Mouse (Mus musculus): ENCODE results near the gene Ntrk3. TPM values are rescaled to one million over a fixed set of nuclear protein-coding genes. Genes with fewer than 3 reads are reported as not detected.

The Ntrk3 gene
- polyA plus RNA-seq, 1 experiment = 75.7 TPM

GRCm38 (mm10) chr7:78578461-78579359 lies 159.1 kb downstream of the Ntrk3 start:
- TF ChIP-seq POLR2A (IDR thresholded peaks at IDR 0.05; ENCODE audit: extremely low read depth, insufficient read depth, low read length) (no peak), CTCF (IDR thresholded peaks at IDR 0.05; ENCODE audit: extremely low read depth, insufficient read depth, low read length) (no peak)
- Histone ChIP-seq H3K27ac (ENCODE audit: insufficient read depth, low read length) (peak overlapping the region; percentile 68), H3K4me1 (ENCODE audit: control insufficient read depth, insufficient read depth, low read length) (no peaks in the 10 kb centered on the region), H3K4me3 (ENCODE audit: insufficient read depth, low read length) (peak overlapping the region; percentile 68)

GRCm38 (mm10) chr7:78578111-78578460 lies 159.7 kb downstream of the Ntrk3 start:
- peak overlapping the region; percentile 40; the same call in 1 of the 2 replicates for H3K27ac ChIP-seq (ENCODE audit: insufficient read depth, low read length)
- TF ChIP-seq CTCF (IDR thresholded peaks at IDR 0.05; ENCODE audit: extremely low read depth, insufficient read depth, low read length) (no peak), POLR2A (IDR thresholded peaks at IDR 0.05; ENCODE audit: extremely low read depth, insufficient read depth, low read length) (peak; percentile 95)
- peak overlapping the region; percentile 68 for H3K4me3 ChIP-seq (ENCODE audit: insufficient read depth, low read length)

GRCm38 (mm10) chr7:78577462-78578110 lies 160.2 kb downstream of the Ntrk3 start:
- Histone ChIP-seq H3K27ac (ENCODE audit: insufficient read depth, low read length) (peak overlapping the region; percentile 60; the same call in 1 of the 2 replicates), H3K4me3 (ENCODE audit: insufficient read depth, low read length) (peak overlapping the region; percentile 68), H3K4me1 (ENCODE audit: control insufficient read depth, insufficient read depth, low read length) (no peaks in the 10 kb centered on the region)
- TF ChIP-seq POLR2A (IDR thresholded peaks at IDR 0.05; ENCODE audit: extremely low read depth, insufficient read depth, low read length) (0 out of 2 replicates have a peak, but pooled peaks have one; percentile 7), CTCF (IDR thresholded peaks at IDR 0.05; ENCODE audit: extremely low read depth, insufficient read depth, low read length) (no peak)

More at GRCm38 (mm10) chr7:78578111-78578460, 159.7 kb downstream of the Ntrk3 start:
- H3K4me1 ChIP-seq (ENCODE audit: control insufficient read depth, insufficient read depth, low read length) = no peaks in the 10 kb centered on the region

- TF ChIP-seq CTCF (IDR thresholded peaks at IDR 0.05; ENCODE audit: extremely low read depth, insufficient read depth, low read length) (no peak), POLR2A (IDR thresholded peaks at IDR 0.05; ENCODE audit: extremely low read depth, insufficient read depth, low read length) (no peak)
- H3K4me3 ChIP-seq (ENCODE audit: insufficient read depth, low read length) = peak overlapping the region; percentile 68
Measured at GRCm38 (mm10) chr7:78576706-78577461, 160.9 kb downstream of the Ntrk3 start.

GRCm38 (mm10) chr7:78576169-78576568 lies 161.6 kb downstream of the Ntrk3 start:
- Histone ChIP-seq H3K4me1 (ENCODE audit: control insufficient read depth, insufficient read depth, low read length) (0 out of 2 replicates have a peak, but pooled peaks cover 2% of the 10 kb centered on the region), H3K4me3 (ENCODE audit: insufficient read depth, low read length) (peak overlapping the region; percentile 68), H3K27ac (ENCODE audit: insufficient read depth, low read length) (peak overlapping the region; percentile 47)
- TF ChIP-seq POLR2A (IDR thresholded peaks at IDR 0.05; ENCODE audit: extremely low read depth, insufficient read depth, low read length) = no peak
- TF ChIP-seq CTCF (IDR thresholded peaks at IDR 0.05; ENCODE audit: extremely low read depth, insufficient read depth, low read length) = no peak

More at GRCm38 (mm10) chr7:78576706-78577461, 160.9 kb downstream of the Ntrk3 start:
- Histone ChIP-seq H3K27ac (ENCODE audit: insufficient read depth, low read length) (peak overlapping the region; percentile 82), H3K4me1 (ENCODE audit: control insufficient read depth, insufficient read depth, low read length) (no peaks in the 10 kb centered on the region)

GRCm38 (mm10) chr7:78575556-78575955 lies 162.3 kb downstream of the Ntrk3 start:
- Histone ChIP-seq H3K4me1 (ENCODE audit: control insufficient read depth, insufficient read depth, low read length) (0 out of 2 replicates have a peak, but pooled peaks cover 2% of the 10 kb centered on the region), H3K27ac (ENCODE audit: insufficient read depth, low read length) (no peak overlapping the region), H3K4me3 (ENCODE audit: insufficient read depth, low read length) (peak overlapping the region; percentile 68)
- TF ChIP-seq CTCF (IDR thresholded peaks at IDR 0.05; ENCODE audit: extremely low read depth, insufficient read depth, low read length) (no peak), POLR2A (IDR thresholded peaks at IDR 0.05; ENCODE audit: extremely low read depth, insufficient read depth, low read length) (no peak)

- TF ChIP-seq CTCF (IDR thresholded peaks at IDR 0.05; ENCODE audit: extremely low read depth, insufficient read depth, low read length) = no peak
- no peak for TF ChIP-seq POLR2A (IDR thresholded peaks at IDR 0.05; ENCODE audit: extremely low read depth, insufficient read depth, low read length)
- H3K4me3 ChIP-seq (ENCODE audit: insufficient read depth, low read length) = no peak overlapping the region
Measured at GRCm38 (mm10) chr7:78571196-78571595, 166.6 kb downstream of the Ntrk3 start.

GRCm38 (mm10) chr7:78569255-78569618 lies 168.6 kb downstream of the Ntrk3 start:
- Histone ChIP-seq H3K4me3 (ENCODE audit: insufficient read depth, low read length) (no peak overlapping the region), H3K4me1 (ENCODE audit: control insufficient read depth, insufficient read depth, low read length) (peaks cover 6% of the 10 kb centered on the region; the same call in 1 of the 2 replicates), H3K27ac (ENCODE audit: insufficient read depth, low read length) (no peak overlapping the region)
- TF ChIP-seq CTCF (IDR thresholded peaks at IDR 0.05; ENCODE audit: extremely low read depth, insufficient read depth, low read length) (no peak), POLR2A (IDR thresholded peaks at IDR 0.05; ENCODE audit: extremely low read depth, insufficient read depth, low read length) (no peak)

More at GRCm38 (mm10) chr7:78571196-78571595, 166.6 kb downstream of the Ntrk3 start:
- H3K27ac ChIP-seq (ENCODE audit: insufficient read depth, low read length) = no peak overlapping the region
- H3K4me1 ChIP-seq (ENCODE audit: control insufficient read depth, insufficient read depth, low read length) = peaks cover 6% of the 10 kb centered on the region; the same call in 1 of the 2 replicates
